Mouse (Mus musculus) hindlimb bud, embryonic 11.5 days (tissue): Measurements from ENCODE around the gene Itpr1.

Experiments
- DNase-seq: peaks from one replicate; pipeline ENCODE4 v3.0.0-alpha.2; 2012; ENCODE audit warnings: low read depth, low spot score; ENCODE audit errors: extremely low spot score

Itpr1 gene

GRCm38 (mm10) chr6:108371347-108371893, 158.5 kb downstream of the Itpr1 start:
- no peak for DNase-seq

DNA sequence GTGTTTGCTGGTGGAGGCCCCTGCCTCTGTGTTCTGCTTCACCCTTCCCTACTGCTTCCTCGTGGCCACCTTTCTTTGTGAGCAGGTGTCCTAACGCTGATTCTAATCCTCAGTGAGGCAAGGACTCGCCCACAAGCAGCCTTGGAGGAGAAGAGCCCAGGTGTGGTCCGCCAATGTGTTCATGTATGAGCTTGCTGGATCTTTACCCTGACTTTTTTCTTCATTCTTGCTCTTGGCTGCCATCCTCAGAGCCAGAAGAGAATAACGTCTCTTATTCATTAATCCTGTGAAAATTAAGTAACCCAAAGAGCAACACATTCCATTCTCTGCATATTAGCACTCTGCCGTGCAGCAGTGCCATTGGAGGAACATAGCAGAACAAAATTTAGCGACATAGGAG, 161.1 kb downstream of the Itpr1 start:
- no peak for DNase-seq

GRCm38 (mm10) chr6:108379041-108379440, 166.1 kb downstream of the Itpr1 start:
- no peak for DNase-seq

GRCm38 (mm10) chr6:108380209-108380608, 167.3 kb downstream of the Itpr1 start:
- DNase-seq, result no peak

- DNase-seq, result no peak
Observed at GRCm38 (mm10) chr6:108390624-108391324, 177.9 kb downstream of the Itpr1 start.

DNA sequence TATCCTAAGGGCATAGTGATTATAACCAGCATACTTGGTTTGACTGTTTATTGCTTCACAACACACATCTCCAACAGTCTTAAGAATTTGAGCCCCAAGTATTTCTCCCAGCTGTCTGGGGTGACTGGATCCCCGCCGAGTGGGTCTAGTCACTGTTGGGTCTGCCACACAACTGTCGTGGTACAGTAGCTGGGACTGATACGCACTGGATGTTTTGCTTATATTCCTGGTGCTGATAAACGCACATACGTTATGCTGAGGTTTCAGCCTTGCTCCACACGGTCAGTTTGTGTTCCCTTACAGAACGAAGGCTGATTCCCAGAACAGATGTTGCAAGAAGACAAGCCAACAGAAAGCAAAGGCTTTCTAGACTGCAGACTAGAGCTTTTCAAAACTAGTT, 180.2 kb downstream of the Itpr1 start:
- DNase-seq, result no peak

DNA sequence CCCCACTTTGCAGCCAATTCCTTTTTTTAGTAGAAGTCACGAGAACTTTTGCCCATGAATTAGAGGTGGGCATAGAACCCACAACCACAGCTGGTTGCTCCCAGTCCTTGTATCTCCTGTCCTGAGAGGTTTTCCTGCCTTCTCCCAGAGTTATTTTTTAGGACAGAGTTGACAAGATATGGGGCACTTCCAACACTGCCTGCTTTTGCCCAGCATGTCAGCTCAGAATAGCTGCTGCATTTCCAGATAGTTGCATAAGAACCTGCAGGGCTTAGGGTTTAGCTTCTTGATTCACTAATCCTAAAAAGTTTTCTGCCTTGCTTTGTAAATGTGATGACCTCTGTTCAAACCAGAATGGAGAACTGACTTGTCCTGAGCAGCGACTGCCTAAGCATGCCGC, 185.1 kb downstream of the Itpr1 start:
- DNase-seq, result no peak

DNA sequence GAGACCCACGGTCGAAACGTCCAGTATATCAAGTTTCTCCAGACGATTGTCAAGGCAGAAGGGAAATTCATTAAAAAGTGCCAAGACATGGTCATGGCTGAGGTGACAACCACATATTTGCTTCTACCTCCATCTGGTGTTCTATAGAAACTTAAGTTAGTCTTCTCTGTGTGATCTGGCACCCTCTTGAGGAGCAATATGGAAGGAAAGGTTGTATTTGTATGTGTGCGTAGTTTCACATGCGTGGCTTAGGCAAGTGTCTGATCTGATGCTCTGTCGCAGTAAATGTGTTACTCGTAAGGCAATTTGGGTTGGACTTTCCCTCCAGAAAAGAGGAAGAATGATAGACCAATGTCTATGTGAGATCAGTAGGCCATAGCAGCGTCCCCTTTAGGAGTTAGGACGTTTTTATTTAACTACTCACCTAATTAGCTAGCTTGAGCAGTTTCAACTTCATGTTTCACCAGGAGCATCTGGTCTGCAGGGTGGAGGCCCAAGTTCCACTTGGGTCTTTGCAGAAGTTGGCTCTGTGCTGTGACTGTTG, 188.6 kb downstream of the Itpr1 start:
- DNase-seq, result no peak

DNA sequence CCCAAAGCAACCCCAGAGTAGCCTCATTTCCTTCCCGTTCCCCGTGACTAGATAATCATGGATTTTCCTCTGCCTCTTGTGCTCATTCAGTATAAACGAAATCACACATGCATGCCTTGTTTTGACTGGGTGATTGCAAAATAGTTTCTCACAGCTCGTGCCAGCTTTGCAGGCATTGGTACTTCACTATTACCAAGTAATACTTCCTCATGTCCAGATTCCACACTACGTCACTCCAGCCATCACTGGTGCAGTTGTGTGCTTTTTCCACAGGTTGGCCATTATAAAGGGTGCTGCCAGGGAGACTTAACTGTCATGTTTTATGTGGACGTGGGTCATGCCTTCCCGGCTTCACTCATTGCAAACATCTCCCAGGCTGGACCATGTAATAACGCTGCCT, 191.8 kb downstream of the Itpr1 start:
- no peak for DNase-seq

DNA sequence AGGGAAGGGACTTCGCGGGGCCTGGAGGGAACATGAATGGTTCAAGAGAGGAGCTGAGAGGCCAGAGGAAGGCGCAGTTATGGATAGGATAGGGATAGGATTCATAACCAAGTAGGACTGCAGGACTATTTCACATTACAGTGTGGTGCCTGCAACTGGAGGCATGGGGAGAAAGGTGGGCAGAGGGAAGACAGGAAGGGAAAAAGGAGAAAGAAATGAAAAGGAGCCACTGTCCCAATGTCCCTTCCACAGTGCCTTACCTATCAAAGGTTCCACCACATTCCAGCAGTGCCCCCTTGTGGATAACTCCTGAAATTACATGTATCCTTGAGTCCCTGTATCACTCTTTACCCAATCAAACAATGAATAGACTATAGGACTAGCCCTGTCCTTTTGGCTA, 195.2 kb downstream of the Itpr1 start:
- DNase-seq, result peak; percentile 77

GRCm38 (mm10) chr6:108408726-108409125, 195.8 kb downstream of the Itpr1 start:
- DNase-seq, result no peak

DNA sequence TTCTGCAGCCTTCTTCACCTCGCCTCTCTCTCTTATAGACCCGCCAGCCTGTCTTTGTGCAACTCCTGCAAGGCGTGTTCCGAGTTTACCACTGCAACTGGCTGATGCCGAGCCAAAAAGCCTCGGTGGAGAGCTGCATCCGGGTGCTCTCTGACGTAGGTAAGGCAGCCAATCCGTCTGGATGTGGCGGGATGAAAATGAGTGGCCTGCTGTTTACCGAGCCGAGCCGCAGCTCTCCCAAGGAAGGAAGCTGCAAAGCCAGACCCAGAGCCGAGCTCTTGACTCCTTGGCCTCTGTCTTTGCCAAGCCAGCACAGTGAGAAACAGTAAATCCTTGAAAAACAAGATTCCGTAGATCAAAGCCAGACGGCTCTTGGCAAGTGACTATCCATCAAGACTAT, 197.9 kb downstream of the Itpr1 start:
- no peak for DNase-seq

GRCm38 (mm10) chr6:108411201-108411600, 198.3 kb downstream of the Itpr1 start:
- no peak for DNase-seq

DNA sequence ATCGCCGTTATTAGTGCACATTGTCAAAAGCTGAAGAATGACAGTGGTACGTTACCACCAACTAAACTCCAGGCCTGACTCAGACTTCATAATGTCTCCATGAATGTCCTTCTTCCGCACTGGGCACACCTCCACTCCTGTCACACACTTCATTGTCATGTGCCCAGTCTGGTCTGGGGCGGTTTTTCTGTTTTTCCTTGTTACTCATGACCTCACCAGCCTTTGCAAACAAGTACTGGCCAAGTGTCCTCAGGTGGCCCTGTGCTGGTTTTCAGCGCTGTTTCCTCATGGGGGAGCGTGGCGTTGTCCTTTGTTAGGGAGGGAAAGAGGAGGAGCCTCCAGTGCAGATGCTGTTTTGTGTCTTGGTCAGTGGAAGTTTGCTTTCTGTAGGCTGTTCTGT, 200.1 kb downstream of the Itpr1 start:
- DNase-seq, result no peak

DNA sequence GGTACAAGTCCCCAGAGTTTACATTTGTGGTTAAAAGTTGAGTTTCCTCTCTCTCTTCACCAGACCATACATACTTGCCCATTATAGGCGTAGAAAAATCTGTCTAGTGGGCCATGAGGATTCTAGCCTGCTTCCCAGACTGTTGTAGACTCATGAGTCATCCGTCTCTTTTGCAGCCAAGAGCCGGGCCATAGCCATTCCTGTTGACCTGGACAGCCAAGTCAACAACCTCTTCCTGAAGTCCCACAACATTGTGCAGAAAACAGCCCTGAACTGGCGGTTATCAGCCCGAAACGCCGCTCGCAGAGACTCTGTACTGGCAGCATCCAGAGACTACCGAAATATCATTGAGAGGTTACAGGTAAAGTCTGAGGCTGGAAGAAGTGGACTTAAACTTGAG, 200.7 kb downstream of the Itpr1 start:
- DNase-seq, result no peak

DNA sequence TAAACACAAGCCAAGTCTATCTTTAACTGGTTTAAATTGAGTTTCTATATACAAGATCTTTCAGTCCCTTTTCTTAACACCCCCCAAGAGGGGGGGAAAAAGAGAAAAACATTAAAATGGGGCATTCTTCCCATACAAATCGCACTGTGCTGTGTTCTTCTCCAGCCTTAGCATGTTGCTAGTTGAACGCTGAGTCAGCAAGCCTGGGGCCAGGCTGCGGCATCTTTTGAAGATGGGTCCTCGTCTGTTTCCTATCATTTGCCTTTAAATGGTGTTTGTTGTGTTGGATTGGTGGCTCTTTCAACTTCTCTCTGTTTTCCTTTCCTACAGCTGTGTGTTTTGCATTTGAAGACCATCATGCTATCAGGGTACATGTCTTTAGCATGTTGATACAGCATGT, 203.0 kb downstream of the Itpr1 start:
- DNase-seq, result no peak

- peak; percentile 33 for DNase-seq
Observed at GRCm38 (mm10) chr6:108417508-108417907, 204.6 kb downstream of the Itpr1 start.

GRCm38 (mm10) chr6:108418218-108418617, 205.3 kb downstream of the Itpr1 start:
- no peak for DNase-seq

DNA sequence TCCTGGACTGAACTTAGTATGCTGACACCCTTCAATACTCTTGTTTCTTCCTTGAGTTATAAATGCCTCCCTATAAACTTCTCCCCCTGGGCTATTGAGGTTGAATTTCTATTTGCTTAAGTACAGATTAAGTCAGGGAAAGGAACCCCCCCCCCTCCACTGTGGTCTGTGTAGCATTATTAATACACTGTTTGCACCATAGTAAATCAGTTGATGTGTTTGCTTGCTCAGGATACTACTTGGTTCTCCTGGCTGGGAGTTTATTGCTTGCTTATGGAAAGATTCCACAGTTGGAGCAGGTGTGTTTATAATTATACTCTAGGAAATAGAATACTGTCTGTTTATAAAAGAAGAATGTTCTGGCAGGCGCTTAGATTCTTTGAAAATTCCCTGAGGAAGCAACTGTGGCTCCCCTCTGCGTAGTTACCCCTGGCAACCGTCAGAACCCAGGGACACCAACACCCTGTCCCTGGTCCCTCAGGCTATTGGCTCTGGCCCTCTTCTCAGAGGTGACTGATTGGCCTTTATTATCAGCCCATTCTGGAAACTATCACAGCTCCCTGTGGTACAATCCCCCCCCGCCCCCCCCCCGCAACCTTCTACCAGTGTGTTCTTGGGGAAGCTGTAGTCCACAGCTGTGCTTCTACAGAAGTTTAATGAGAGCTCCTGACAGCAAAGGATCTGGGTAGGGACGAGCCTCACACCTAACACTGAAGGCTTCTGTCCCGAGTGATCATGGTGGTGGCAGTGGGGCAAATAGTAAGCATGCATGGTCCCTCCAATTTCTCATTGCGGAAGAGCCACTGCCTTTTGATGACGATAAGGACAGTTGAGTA, 212.1 kb downstream of the Itpr1 start:
- no peak for DNase-seq

GRCm38 (mm10) chr6:108426789-108427188, 213.9 kb downstream of the Itpr1 start:
- no peak for DNase-seq

GRCm38 (mm10) chr6:108428383-108428782, 215.5 kb downstream of the Itpr1 start:
- DNase-seq, result no peak

DNA sequence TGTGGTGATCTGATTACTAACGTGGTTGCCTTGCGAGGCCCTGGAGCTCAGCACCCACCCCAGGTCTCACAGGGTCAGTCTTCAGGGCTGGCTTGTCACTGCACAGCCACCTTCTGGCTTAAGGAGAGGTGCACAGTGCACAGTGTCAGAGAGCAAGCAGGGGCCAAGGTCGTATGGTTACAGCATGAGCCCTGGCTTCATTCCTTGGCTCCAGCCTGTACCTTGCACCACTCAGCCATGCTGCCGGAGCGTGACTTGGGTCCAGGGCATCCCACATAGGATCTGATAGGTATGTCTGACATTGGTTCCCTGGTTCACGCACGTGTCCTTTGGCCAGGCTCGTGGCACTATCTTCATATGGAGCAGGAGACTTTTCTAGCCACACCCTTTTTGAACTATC, 217.1 kb downstream of the Itpr1 start:
- no peak for DNase-seq
